Mouse (Mus musculus) C3H10T1/2 (cell line): ENCODE data around the gene Ctag2. TPM values are rescaled to one million over a fixed set of nuclear protein-coding genes. Genes with fewer than 3 reads are reported as not detected.

Experiments
- polyA plus RNA-seq, 2 experiments: library from polyadenylated mRNA; unstranded; fragments of >200 nt; fragmentation: generic; extraction: Trizol; gene quantifications; one replicate each; pipeline ENCODE4 v1.2.1; 2012; ENCODE audit warnings: missing spikeins in 2 of 2

Gene Ctag2
- polyA plus RNA-seq = not detected

DNA sequence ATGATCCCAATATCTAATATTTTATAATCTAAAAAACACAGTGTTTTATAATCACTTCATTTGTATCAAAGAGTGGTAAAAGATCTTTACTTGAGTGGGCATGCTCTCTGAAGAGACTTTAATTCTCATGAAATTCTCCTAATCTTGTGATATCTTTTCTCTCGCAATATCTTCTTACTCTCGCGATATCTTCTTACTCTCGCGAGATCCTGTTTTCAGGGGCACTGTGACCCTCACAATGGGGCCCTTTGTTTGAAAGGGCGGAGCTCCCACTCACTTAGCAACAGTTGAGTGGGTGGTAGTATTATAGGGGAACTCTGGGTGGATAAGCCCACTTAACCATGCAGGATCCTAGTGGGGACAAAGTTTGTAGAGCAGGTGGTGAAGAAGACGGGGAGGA, at the start of gene Ctag2:
TSS of gene Ctag2 (plus strand) at position 301 of the 400 bp plus-strand sequence.

